Mouse (Mus musculus): Measurements from ENCODE around the gene Ttll1.

Ttll1 gene

DNA sequence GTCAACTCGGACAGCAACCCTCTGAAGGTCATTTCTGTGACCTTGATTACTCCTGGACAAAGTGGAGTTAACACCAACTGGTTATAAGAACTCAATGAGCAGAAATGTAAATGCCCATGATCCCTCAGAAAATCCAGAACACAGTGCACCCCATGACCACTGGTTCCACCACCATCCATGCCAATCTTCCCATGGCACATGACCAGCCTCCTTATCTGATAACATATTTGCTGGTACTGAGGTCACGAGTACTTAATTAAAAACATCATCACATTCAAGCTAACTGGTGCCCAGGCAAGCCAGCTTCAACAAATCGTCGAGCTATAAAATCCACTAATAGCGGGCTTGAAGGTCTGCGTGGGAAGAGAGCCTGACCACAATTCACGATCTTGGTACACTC is 56.3 kb downstream of the Ttll1 start:
- DNase-seq = no peak

DNA sequence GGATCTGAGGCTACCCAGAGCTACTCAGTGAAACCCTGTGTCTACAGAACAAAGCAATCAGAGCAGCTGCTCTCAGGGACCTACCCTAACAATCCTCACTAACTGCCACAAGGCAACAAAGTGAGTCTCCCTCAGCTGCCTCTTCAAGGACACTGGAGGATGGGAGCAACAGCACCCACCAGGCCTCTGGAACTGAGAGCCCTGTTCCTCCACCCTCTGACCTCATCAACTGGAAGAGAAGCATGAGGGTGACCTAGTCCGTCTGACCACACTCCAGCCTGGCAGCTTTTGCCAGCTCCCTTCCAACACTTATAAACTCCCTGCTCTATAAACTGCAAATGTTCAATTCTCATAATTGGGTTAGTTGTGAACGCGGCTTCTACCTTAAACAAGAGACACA is 56.8 kb downstream of the Ttll1 start:
- DNase-seq = no peak

DNA sequence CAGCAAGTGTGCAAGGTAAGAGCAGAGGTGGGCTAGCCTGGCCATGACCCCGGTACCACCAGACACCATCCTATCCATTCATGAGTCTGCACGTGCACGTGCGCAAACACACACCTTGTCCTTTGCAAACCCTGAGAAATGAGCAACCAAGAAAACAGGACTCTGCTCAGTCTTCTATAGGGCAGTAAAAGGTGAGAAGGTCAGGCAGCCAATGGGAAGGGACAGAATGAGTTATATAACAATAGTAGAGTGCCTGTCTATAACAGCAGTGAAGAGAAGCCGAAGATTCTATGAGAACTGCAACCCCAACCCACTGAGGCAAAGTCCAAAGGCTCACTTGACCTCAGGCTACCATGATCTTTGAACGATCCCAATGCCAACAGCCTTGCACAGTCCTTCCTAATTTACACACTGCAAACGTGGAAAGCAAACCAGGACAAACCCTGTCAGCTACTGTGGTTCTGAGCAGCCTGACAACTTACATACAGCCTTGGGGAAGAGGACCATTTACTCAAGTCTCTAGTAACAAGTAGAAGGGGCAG is 58.4 kb downstream of the Ttll1 start:
- DNase-seq = no peak

GRCm38 (mm10) chr15:83451621-83452210 is 59.0 kb downstream of the Ttll1 start:
- no peak for DNase-seq

DNA sequence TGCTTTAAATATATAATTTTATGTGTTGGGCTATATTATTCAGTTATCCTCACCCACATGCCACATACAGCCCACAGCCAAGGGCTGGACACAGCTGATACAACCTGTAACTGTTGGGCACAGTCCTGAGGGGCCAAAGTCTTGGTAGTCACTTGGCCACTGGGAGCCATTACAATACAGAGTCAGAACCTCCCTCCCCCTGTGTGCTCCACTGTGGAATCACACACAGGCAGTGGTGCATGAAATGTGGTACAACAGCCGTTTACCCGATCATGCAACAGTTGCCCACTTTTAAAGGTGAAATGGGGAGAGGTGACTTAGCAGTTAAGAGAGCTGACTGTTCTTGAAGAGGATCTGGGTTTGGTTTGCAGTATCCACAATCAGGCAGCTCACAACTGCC is 60.7 kb downstream of the Ttll1 start:
- no peak for DNase-seq

DNA sequence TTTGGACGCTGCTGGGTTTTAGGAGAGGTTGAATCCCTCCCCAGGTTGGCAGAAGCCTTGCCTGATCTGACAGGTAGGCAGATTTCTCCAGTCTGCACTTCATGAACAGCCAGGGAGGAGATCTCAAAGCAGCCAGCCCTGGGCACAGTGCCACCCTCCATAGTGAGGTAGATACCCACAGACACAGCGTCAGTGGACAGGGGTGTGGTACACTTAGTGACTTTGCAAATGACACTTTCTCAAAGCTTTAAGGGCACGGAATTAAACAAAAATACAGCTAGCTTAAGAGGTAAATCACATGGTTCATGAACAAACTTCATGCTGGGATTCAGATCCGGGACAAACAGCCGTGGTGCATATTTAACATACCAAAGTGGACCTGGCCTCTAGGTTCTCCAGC is 62.0 kb downstream of the Ttll1 start:
- DNase-seq = no peak

DNA sequence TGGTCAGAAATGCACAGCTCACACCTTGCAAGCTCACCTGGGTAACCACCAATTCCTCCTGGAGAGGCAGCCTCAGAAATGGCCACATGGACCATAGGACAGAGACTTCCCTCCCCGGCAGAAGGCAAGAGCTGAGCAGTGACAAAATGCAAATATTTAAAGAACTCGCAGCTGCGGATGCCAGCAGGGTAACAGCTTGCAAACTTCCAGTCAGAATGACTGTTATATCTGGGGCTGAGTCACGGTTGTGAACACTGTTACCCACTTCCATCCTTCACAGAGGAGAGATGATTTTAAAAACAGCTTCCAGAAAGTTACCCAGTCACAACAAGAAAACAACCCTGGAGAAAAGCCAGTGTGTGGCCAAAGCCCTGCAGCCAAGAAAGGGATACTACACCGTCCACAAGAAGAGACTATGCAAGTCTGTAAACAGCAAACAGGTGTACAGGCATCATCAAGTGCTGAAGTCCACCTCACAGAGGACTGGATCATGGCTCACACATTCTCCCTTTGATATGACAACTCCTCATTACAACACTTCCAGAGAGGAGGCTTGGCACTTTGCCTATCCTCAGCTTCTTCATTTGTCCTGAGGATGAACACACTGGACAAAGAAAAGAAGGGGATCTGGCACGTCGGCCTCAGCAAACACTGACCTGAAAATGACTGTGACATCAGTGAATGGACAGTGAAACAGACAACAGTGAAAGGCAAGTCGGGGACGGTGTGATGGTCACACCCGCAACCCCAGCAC is 62.7 kb downstream of the Ttll1 start:
- peak; percentile 41 for DNase-seq

GRCm38 (mm10) chr15:83445908-83446307 is 64.8 kb downstream of the Ttll1 start:
- no peak for DNase-seq

- no peak for DNase-seq
These were observed 65.3 kb downstream of the Ttll1 start for GRCm38 (mm10) chr15:83445383-83445782.

DNA sequence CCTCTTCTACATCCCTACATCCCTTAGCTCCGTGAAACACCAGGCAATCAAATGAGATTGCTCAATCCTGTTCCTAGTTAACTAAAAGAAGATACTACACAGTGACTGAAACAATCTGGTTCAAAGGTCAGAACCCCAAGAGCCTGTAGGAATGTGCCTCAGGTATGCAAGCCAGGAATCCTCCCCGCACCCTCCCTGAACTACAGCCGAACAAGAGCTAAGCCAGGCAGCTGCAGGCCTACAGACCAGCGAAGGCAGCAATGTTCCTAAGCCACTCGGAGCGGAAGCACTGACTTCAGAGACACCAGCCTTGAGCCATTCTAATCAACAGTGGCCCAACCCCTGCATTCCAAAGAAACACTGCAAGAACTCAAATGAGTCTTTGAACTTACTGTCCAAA is 66.3 kb downstream of the Ttll1 start:
- no peak for DNase-seq

DNA sequence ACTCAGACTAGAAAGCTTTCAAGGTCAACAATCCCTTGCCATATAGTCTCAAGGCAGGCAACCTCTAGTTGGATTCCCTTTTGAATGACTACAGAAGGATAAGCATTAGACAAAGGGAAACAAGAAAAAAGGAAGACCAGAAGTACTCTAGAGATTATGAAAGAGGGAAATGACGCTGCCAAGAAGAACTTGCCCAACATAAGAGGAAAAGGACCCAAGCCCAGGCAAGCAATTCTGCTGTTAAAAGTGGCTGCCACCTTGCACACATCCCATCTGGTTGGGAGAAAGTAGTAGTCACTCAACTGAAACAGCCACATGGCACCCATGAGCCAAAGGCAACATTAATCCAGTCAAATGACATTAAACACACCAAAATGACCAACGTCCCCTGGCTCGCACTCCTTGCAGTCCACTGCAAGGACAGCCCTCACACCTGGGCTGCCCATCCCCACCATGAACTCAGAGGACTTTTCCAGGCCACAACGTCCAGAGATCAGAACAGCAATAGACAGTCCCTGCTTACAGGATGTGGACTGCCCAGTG is 68.1 kb downstream of the Ttll1 start:
- DNase-seq = no peak

- no peak for DNase-seq
These were observed 70.0 kb downstream of the Ttll1 start for GRCm38 (mm10) chr15:83440726-83441125.

DNA sequence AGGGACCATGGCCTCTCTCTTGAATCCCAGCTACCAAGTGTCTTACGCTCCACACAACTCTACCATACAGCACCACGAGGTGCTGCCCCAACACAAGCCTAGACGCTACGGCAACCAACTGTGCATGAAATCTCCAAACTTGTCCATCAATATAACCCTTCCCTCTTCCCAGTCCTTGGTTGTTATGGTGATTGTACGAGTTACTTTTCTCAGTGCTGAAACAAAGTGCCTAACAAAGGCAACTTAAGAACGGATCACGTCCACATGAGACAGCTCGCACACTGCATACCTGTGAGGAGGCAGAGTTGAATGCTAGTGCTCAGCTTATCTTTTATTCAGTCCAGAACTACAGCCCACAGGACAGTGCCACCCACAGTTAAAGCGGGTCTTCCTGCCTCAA is 74.2 kb downstream of the Ttll1 start:
- no peak for DNase-seq

DNA sequence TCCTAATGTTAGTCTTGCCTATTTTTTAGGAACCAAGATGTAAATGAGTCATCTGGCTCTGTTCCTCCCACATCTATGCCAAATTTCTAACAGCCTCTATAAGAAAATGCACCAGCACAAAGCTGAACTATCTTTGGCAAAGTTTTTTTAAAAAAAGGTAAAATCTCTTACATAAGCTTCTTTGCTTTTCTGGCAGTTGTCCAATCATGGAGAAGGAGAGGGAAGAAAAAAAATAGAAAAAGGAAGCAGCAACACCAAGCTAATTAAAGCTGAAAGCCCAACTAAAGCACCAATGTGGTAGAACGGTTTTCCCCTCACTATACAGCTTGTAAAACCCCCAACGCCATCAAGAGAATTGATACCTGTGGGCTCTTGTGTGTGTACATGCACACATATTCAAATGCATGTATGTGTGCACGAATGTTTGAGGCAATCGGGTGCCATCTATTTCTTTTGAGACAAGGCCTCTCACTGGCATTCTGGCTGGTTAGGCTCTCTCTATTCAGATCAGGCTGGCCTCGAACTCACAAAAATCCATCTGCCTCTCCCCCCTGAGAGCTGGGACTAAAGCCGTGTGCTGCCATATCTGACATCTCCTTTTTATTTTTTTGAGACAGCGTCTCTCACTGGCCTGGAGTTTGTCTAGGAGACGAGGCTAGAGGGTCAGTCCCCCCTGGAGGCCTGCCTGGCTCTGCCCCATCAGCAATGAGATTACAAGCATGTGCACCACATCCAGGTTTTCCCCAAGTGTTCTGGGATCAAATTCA is 75.2 kb downstream of the Ttll1 start:
- DNase-seq = no peak

GRCm38 (mm10) chr15:83434692-83435091 is 76.0 kb downstream of the Ttll1 start:
- no peak for DNase-seq

All from right cerebral cortex, postnatal 4 days (tissue).